11 mouse cellular contexts compared by ENCODE assay signal in the genomic region with DNA sequence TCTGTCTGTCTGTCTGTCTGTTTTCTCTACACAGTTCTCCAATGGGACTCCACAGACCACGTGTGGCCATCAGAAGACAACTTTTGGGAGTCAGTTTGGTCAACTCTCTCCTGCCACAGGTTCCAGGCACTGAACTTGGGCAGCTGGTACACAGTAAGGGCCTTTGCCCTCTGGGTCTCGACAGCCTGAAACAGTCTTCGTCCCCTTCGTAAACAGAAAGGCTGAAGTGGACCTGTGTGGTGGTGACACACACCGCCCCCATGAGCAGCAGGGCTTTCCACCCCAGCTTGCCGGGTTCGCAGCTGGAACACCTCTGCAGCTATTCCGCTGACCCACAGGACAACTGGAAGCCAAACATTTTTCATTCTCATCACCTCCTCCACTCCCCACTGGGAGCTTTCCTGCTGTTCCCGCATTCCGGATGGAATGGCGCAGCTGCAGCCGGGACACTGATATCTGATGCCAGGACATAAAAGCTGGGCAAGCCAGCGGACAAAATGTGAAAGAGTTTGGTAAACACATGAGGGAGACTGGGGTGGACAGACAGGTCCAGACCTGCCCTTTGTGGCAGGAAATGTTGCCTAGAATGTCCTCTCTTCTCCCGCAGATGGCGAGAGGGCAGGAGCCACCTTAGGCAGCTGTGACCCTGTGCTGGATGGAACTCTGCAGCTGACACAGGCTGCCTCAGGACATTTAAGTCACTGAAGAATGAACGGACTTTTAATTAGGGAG. TPM values are rescaled to one million over a fixed set of nuclear protein-coding genes. Genes with fewer than 3 reads are reported as not detected.
DNase-seq lines count a peak whose midpoint lies in the region; ATAC-seq and TF ChIP-seq lines count a peak whose summit lies in the region.
"Had no signal": no experiment of that assay in that cellular context is flagged by ENCODE, and none has a peak within 500 bp of the region (broad histone marks: within the 10 kb centered on the region; RNA-seq: fewer than 3 reads in every experiment).

No protein-coding gene starts in this region.

- no peaks in the 10 kb centered on the region for H3K36me3 ChIP-seq in intestine, embryonic 15.5 days
- no peaks in the 10 kb centered on the region for H3K36me3 ChIP-seq in intestine, embryonic 16.5 days (ENCODE audit: control insufficient read depth, insufficient read depth, low read length)
- no peaks in the 10 kb centered on the region for H3K36me3 ChIP-seq in ES-Bruce4 (ENCODE audit: control insufficient read depth, insufficient read depth, low read length, poor library complexity, severe bottlenecking)
- no peaks in the 10 kb centered on the region for H3K36me3 ChIP-seq in limb, embryonic 12.5 days
- H3K36me3 ChIP-seq: midbrain, embryonic 12.5 days had no signal

- H3K9me3 ChIP-seq in intestine, embryonic 15.5 days: no peaks in the 10 kb centered on the region
- H3K9me3 ChIP-seq in intestine, embryonic 16.5 days (ENCODE audit: control insufficient read depth, low read length): no peaks in the 10 kb centered on the region
- H3K9me3 ChIP-seq in ES-Bruce4 (replicated peaks; ENCODE audit: control insufficient read depth, insufficient read depth, low read length, poor library complexity, severe bottlenecking): no peaks in the 10 kb centered on the region
- H3K9me3 ChIP-seq in limb, embryonic 12.5 days: no peaks in the 10 kb centered on the region
- H3K9me3 ChIP-seq: midbrain, embryonic 12.5 days had no signal

- H3K27me3 ChIP-seq in intestine, embryonic 15.5 days (replicated peaks): no peaks in the 10 kb centered on the region
- H3K27me3 ChIP-seq in intestine, embryonic 16.5 days (replicated peaks; ENCODE audit: control insufficient read depth, insufficient read depth, low read length): no peaks in the 10 kb centered on the region
- H3K27me3 ChIP-seq in ES-Bruce4 (ENCODE audit: control insufficient read depth, insufficient read depth, low read length, poor library complexity, severe bottlenecking): no peaks in the 10 kb centered on the region
- H3K27me3 ChIP-seq in limb, embryonic 12.5 days: peaks cover 3% of the 10 kb centered on the region; the same call in 1 of the 2 replicates

- 0 out of 2 replicates have a peak overlapping the region, but pooled peaks have one; percentile 4 for H3K4me2 ChIP-seq in intestine, embryonic 15.5 days (replicated peaks)
- no peak overlapping the region for H3K4me2 ChIP-seq in intestine, embryonic 16.5 days (ENCODE audit: low read depth, low read length)
- peak overlapping the region; percentile 33; the same call in 1 of the 2 replicates for H3K4me2 ChIP-seq in limb, embryonic 12.5 days
- H3K4me2 ChIP-seq: midbrain, embryonic 12.5 days had no signal

- peak; percentile 55 for DNase-seq in embryo, embryonic 9.5 days (ENCODE audit: extremely low spot score)
- no peak for DNase-seq in right cerebral cortex, postnatal 14 days
- DNase-seq in layer of hippocampus, postnatal 25 days (ENCODE audit: extremely low spot score in 1 of 2, low spot score in 1 of 2): no peak
- DNase-seq: forebrain, postnatal 0 days had no signal

- no peak for TF ChIP-seq EP300 in ES-Bruce4 (IDR thresholded peaks at IDR 0.05; ENCODE audit: insufficient read depth, low read depth, low read length)

- TF ChIP-seq POLR2A in ES-Bruce4 (IDR thresholded peaks at IDR 0.05; ENCODE audit: insufficient read depth, low read length): no peak

- ATAC-seq in intestine, embryonic 15.5 days: no peak
- no peak for ATAC-seq in intestine, embryonic 16.5 days
- peak; percentile 27 for ATAC-seq in limb, embryonic 12.5 days (ENCODE audit: insufficient number of reproducible peaks, insufficient read depth, low FRiP score, low TSS enrichment, low read depth)
- ATAC-seq in activated CD4-positive, CD25-positive, alpha-beta regulatory T cell, adult 4 months: no peak
- ATAC-seq: forebrain, postnatal 0 days had no signal

- H3K9ac ChIP-seq in intestine, embryonic 15.5 days: no peak overlapping the region
- no peak overlapping the region for H3K9ac ChIP-seq in intestine, embryonic 16.5 days (ENCODE audit: low read depth, low read length)
- H3K9ac ChIP-seq in ES-Bruce4 (ENCODE audit: low read depth, poor library complexity, severe bottlenecking): peak overlapping the region; percentile 6; the same call in 1 of the 2 replicates
- no peak overlapping the region for H3K9ac ChIP-seq in limb, embryonic 12.5 days (replicated peaks)
- H3K9ac ChIP-seq: forebrain, postnatal 0 days; midbrain, embryonic 12.5 days had no signal

- H3K27ac ChIP-seq in intestine, embryonic 15.5 days: no peak overlapping the region
- H3K27ac ChIP-seq in intestine, embryonic 16.5 days (ENCODE audit: low read length): no peak overlapping the region
- H3K27ac ChIP-seq in ES-Bruce4 (ENCODE audit: insufficient read depth, low read length): no peak overlapping the region
- peak overlapping the region; percentile 66; the same call in 1 of the 2 replicates for H3K27ac ChIP-seq in limb, embryonic 12.5 days
- H3K27ac ChIP-seq: layer of hippocampus, adult 2 months; midbrain, embryonic 12.5 days had no signal

- TF ChIP-seq CTCF in ES-Bruce4 (IDR thresholded peaks at IDR 0.05; ENCODE audit: low read depth, low read length): no peak

- peaks cover 16% of the 10 kb centered on the region for H3K4me1 ChIP-seq in intestine, embryonic 15.5 days (replicated peaks)
- H3K4me1 ChIP-seq in intestine, embryonic 16.5 days (ENCODE audit: control insufficient read depth, insufficient read depth, low read length): peaks cover 19% of the 10 kb centered on the region
- no peaks in the 10 kb centered on the region for H3K4me1 ChIP-seq in ES-Bruce4 (ENCODE audit: control insufficient read depth, insufficient read depth, low read length)
- peaks cover 17% of the 10 kb centered on the region for H3K4me1 ChIP-seq in limb, embryonic 12.5 days (replicated peaks)

- no peak overlapping the region for H3K4me3 ChIP-seq in intestine, embryonic 15.5 days (replicated peaks)
- no peak overlapping the region for H3K4me3 ChIP-seq in intestine, embryonic 16.5 days (ENCODE audit: low read length)
- H3K4me3 ChIP-seq in ES-Bruce4 (ENCODE audit: low read depth, low read length): peak overlapping the region; percentile 24; the same call in 1 of the 2 replicates
- H3K4me3 ChIP-seq in limb, embryonic 12.5 days (replicated peaks): no peak overlapping the region
- H3K4me3 ChIP-seq: layer of hippocampus, adult 2 months; midbrain, embryonic 12.5 days had no signal

- WGBS in intestine, embryonic 15.5 days: 30% methylated on average over 16 of the region's 16 CpGs
- WGBS in intestine, embryonic 16.5 days: 37% methylated on average over 16 of the region's 16 CpGs
- WGBS in limb, embryonic 12.5 days: 14% methylated on average over 16 of the region's 16 CpGs

RNA-seq across cellular contexts. Expression of gene Tmem44, which starts 51.4 kb away (rescaled TPM):
- polyA plus RNA-seq in intestine, embryonic 15.5 days (2015; fragmentation: Nextera tagmentation; extraction: Ambion mirVana): 9.1 and 10.0 TPM in 2 replicates
- 7.2 and 8.4 TPM in 2 replicates for polyA plus RNA-seq in intestine, embryonic 16.5 days (2015; fragmentation: Nextera tagmentation; extraction: Ambion mirVana)
- polyA plus RNA-seq in ES-Bruce4 (2011; ENCODE audit: insufficient read depth, insufficient read length, low read depth, missing spikeins): 4.2 and 5.4 TPM in 2 replicates
- 27.5 and 29.5 TPM in 2 replicates for polyA plus RNA-seq in limb, embryonic 12.5 days (2016; fragmentation: Nextera tagmentation; extraction: Ambion mirVana)
- under 1 TPM in 1 of 2 experiments, not detected in 1; 0.85 TPM for polyA plus RNA-seq in activated CD4-positive, CD25-positive, alpha-beta regulatory T cell, adult 4 months (2017; shearing (Covaris generic))
- total RNA-seq in layer of hippocampus, postnatal 25 days (2021): 10 to 100 TPM; 35.2 to 40.9 TPM
